Mouse (Mus musculus) forebrain, embryonic 10.5 days (tissue): ENCODE measurements around the gene Kifap3. TPM values are rescaled to one million over a fixed set of nuclear protein-coding genes. Genes with fewer than 3 reads are reported as not detected.

ENCODE experiments used
- DNase-seq: peaks from one replicate; pipeline ENCODE4 v3.0.0-alpha.2; 2017; ENCODE audit warnings: low spot score; ENCODE audit errors: extremely low spot score
- H3K27ac ChIP-seq: fragments of 300-500 bp; sonication (generic); 2 replicates; pipeline ENCODE4 v1.5.1; 2016; ENCODE audit warnings: mild to moderate bottlenecking
- H3K27me3 ChIP-seq: fragments of 300-500 bp; sonication (generic); 2 replicates; pipeline ENCODE4 v1.6.1; 2016; ENCODE audit warnings: mild to moderate bottlenecking; ENCODE audit not compliant: poor library complexity, severe bottlenecking
- H3K36me3 ChIP-seq: fragments of 300-500 bp; sonication (generic); replicated peaks from 2 replicates; pipeline ENCODE4 v1.6.1; 2016; ENCODE audit warnings: mild to moderate bottlenecking, moderate library complexity
- H3K4me1 ChIP-seq: fragments of 300-500 bp; sonication (generic); 2 replicates; pipeline ENCODE4 v1.6.1; 2016
- H3K4me3 ChIP-seq: fragments of 300-500 bp; sonication (generic); 2 replicates; pipeline ENCODE4 v1.5.1; 2016; ENCODE audit warnings: mild to moderate bottlenecking, moderate library complexity
- H3K9me3 ChIP-seq: fragments of 300-500 bp; sonication (generic); 2 replicates; pipeline ENCODE4 v1.6.1; 2016; ENCODE audit warnings: mild to moderate bottlenecking, moderate library complexity
- WGBS: fragments of 180-500 bp; shearing (Covaris S2); methylation state at CpG from one replicate; pipeline ENCODE4 v1.1.7; 2016; 5-methylcytosine and 5-hydroxymethylcytosine counted together
- polyA plus RNA-seq: library from polyadenylated mRNA; unstranded; fragments of >200 nt; fragmentation: Nextera tagmentation; extraction: Ambion mirVana; gene quantifications from 2 replicates; pipeline ENCODE4 v1.2.1, GENCODE M21; 2016

The Kifap3 gene
- polyA plus RNA-seq, 1 experiment from 2014 or later, result 29.1 TPM

- Histone ChIP-seq H3K4me3 (no peak overlapping the region), H3K36me3 (no peaks in the 10 kb centered on the region), H3K4me1 (peaks cover 5% of the 10 kb centered on the region), H3K27ac (no peak overlapping the region), H3K9me3 (no peaks in the 10 kb centered on the region), H3K27me3 (no peaks in the 10 kb centered on the region)
- 98% methylated on average over 3 of the region's 3 CpGs for WGBS
- DNase-seq, result no peak
Observed at GRCm38 (mm10) chr1:163903411-163903810, 124.0 kb downstream of the Kifap3 start.

GRCm38 (mm10) chr1:163907007-163907811 lies 127.8 kb downstream of the Kifap3 start:
- Histone ChIP-seq H3K36me3 (no peaks in the 10 kb centered on the region), H3K4me1 (0 out of 2 replicates have a peak, but pooled peaks cover 5% of the 10 kb centered on the region), H3K9me3 (no peaks in the 10 kb centered on the region), H3K27me3 (no peaks in the 10 kb centered on the region), H3K27ac (no peak overlapping the region), H3K4me3 (no peak overlapping the region)
- WGBS, result 66% methylated on average over 4 of the region's 4 CpGs
- DNase-seq, result no peak

- H3K4me1 ChIP-seq, result 0 out of 2 replicates have a peak, but pooled peaks cover 5% of the 10 kb centered on the region
- H3K27ac ChIP-seq, result no peak overlapping the region
- H3K27me3 ChIP-seq, result no peaks in the 10 kb centered on the region
- no peak for DNase-seq
- no peak overlapping the region for H3K4me3 ChIP-seq
- H3K36me3 ChIP-seq, result no peaks in the 10 kb centered on the region
- H3K9me3 ChIP-seq, result no peaks in the 10 kb centered on the region
- WGBS, result 75% methylated on average over 11 of the region's 11 CpGs
Observed at GRCm38 (mm10) chr1:163908389-163908788, 129.0 kb downstream of the Kifap3 start.

GRCm38 (mm10) chr1:163910343-163910742 lies 131.0 kb downstream of the Kifap3 start:
- H3K4me3 ChIP-seq, result no peak overlapping the region
- no peak for DNase-seq
- H3K36me3 ChIP-seq, result no peaks in the 10 kb centered on the region
- no peaks in the 10 kb centered on the region for H3K9me3 ChIP-seq
- no peaks in the 10 kb centered on the region for H3K27me3 ChIP-seq
- WGBS, result 12% methylated on average over 2 of the region's 2 CpGs
- 0 out of 2 replicates have a peak, but pooled peaks cover 5% of the 10 kb centered on the region for H3K4me1 ChIP-seq
- no peak overlapping the region for H3K27ac ChIP-seq

GRCm38 (mm10) chr1:163910785-163911184 lies 131.4 kb downstream of the Kifap3 start:
- Histone ChIP-seq H3K4me1 (0 out of 2 replicates have a peak, but pooled peaks cover 5% of the 10 kb centered on the region), H3K9me3 (no peaks in the 10 kb centered on the region), H3K27me3 (no peaks in the 10 kb centered on the region), H3K27ac (no peak overlapping the region), H3K4me3 (no peak overlapping the region), H3K36me3 (no peaks in the 10 kb centered on the region)
- 93% methylated on average over 9 of the region's 9 CpGs for WGBS
- no peak for DNase-seq

GRCm38 (mm10) chr1:163911981-163912380 lies 132.6 kb downstream of the Kifap3 start:
- Histone ChIP-seq H3K9me3 (no peaks in the 10 kb centered on the region), H3K36me3 (peaks cover 9% of the 10 kb centered on the region), H3K27me3 (no peaks in the 10 kb centered on the region), H3K27ac (no peak overlapping the region), H3K4me3 (no peak overlapping the region), H3K4me1 (0 out of 2 replicates have a peak, but pooled peaks cover 5% of the 10 kb centered on the region)
- WGBS, result 95% methylated on average over 11 of the region's 11 CpGs
- DNase-seq, result no peak

GRCm38 (mm10) chr1:163917349-163918160 lies 138.2 kb downstream of the Kifap3 start:
- Histone ChIP-seq H3K9me3 (no peaks in the 10 kb centered on the region; the same call in 1 of the 2 replicates), H3K36me3 (peaks cover 26% of the 10 kb centered on the region)
- 96% methylated on average over 5 of the region's 5 CpGs for WGBS

GRCm38 (mm10) chr1:163924093-163924492 lies 144.7 kb downstream of the Kifap3 start:
- Histone ChIP-seq H3K4me1 (peaks cover 5% of the 10 kb centered on the region), H3K4me3 (no peak overlapping the region), H3K36me3 (no peaks in the 10 kb centered on the region), H3K9me3 (no peaks in the 10 kb centered on the region), H3K27ac (no peak overlapping the region), H3K27me3 (no peaks in the 10 kb centered on the region)
- 95% methylated on average over 8 of the region's 8 CpGs for WGBS
- DNase-seq, result no peak

More at GRCm38 (mm10) chr1:163917349-163918160, 138.2 kb downstream of the Kifap3 start:
- no peak overlapping the region for H3K4me3 ChIP-seq
- H3K27me3 ChIP-seq, result no peaks in the 10 kb centered on the region
- DNase-seq, result no peak
- H3K27ac ChIP-seq, result no peak overlapping the region
- no peaks in the 10 kb centered on the region for H3K4me1 ChIP-seq

- Histone ChIP-seq H3K9me3 (no peaks in the 10 kb centered on the region), H3K4me1 (peaks cover 27% of the 10 kb centered on the region), H3K36me3 (peaks cover 6% of the 10 kb centered on the region), H3K27ac (peak within 1 kb of the TSS; percentile 92), H3K27me3 (no peaks in the 10 kb centered on the region), H3K4me3 (peak within 1 kb of the TSS; percentile 91)
- no peak for DNase-seq
- WGBS, result 72% methylated on average over 7 of the region's 7 CpGs
Observed at GRCm38 (mm10) chr1:163928846-163929245, 149.5 kb downstream of the Kifap3 start, which contains the start of gene Scyl3. Scyl3 (plus strand) TSS chr1:163929100.

GRCm38 (mm10) chr1:163929636-163930457 lies 150.5 kb downstream of the Kifap3 start:
- peaks cover 27% of the 10 kb centered on the region for H3K4me1 ChIP-seq
- peak; percentile 88 for DNase-seq
- H3K27me3 ChIP-seq, result no peaks in the 10 kb centered on the region
- peak overlapping the region; percentile 92 for H3K27ac ChIP-seq
- no peaks in the 10 kb centered on the region for H3K9me3 ChIP-seq
- under 1% methylated on average over 77 of the region's 77 CpGs for WGBS
- H3K36me3 ChIP-seq, result peaks cover 16% of the 10 kb centered on the region
- peak overlapping the region; percentile 91 for H3K4me3 ChIP-seq

- no peak for DNase-seq
- H3K9me3 ChIP-seq, result no peaks in the 10 kb centered on the region
- H3K4me3 ChIP-seq, result peak overlapping the region; percentile 91
- H3K27ac ChIP-seq, result peak overlapping the region; percentile 92
- H3K36me3 ChIP-seq, result peaks cover 22% of the 10 kb centered on the region
- WGBS, result 9% methylated on average over 12 of the region's 12 CpGs
- peaks cover 27% of the 10 kb centered on the region for H3K4me1 ChIP-seq
- H3K27me3 ChIP-seq, result no peaks in the 10 kb centered on the region
Observed at GRCm38 (mm10) chr1:163930458-163930794, 151.0 kb downstream of the Kifap3 start.

GRCm38 (mm10) chr1:163931801-163932200 lies 152.4 kb downstream of the Kifap3 start:
- H3K36me3 ChIP-seq, result peaks cover 36% of the 10 kb centered on the region
- no peaks in the 10 kb centered on the region for H3K9me3 ChIP-seq
- 85% methylated on average over 8 of the region's 8 CpGs for WGBS

More at GRCm38 (mm10) chr1:163931801-163932200, 152.4 kb downstream of the Kifap3 start:
- Histone ChIP-seq H3K27ac (no peak overlapping the region), H3K4me1 (peaks cover 27% of the 10 kb centered on the region), H3K4me3 (no peak overlapping the region), H3K27me3 (no peaks in the 10 kb centered on the region)
- DNase-seq, result no peak
